Mouse (Mus musculus): ENCODE measurements at regions not wholly inside any gene's neighbourhood (a gene's known extent, or its start where the extent isn't known, plus 50 kb on each side); places are given as distances from the start of the nearest gene placed in this dataset.
"Not testable (repeated sequence)": the region's sequence is repeated elsewhere in the genome, so short reads cannot be mapped to it uniquely, and the experiment has no call there.

DNA sequence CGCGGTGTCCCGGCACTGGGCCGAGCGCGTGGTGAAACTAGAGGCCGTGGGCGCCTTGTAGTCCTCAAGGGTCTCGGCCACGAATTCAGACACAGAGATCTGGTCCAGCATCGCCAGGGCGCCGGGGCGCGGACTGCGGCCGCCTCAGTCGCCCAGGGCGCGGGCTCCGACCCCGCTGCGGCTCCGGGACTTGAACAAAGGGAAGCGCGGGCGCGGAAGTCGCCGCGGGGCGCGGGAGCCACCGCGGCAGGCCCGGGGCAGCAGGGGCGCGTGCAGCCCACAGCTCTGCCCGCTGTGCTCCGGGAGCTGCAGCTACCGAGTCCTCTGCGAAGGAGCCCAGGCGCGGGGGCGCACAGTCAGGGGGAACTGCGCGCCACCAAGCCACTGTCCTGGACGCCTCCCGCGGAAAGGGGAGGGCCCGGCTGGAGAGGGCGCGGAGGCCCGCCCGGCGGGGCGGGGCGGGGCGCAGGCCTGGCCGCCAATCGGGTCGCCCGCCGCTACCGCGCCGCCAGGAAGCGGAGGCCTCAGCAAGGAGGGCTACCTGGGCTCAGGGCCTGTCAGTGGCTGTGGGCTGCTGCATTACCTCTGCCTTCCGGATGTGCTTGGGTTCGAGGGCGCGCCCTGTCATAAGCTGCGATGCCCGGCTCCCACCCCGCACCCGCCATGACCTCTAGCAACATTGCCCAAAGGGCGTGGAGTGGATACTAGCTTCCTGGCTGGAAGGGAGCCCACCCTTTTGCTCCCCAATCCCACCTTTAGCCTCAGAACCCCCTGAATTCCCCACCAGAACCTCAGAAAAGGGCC lies 155.2 kb upstream of the 9030624G23Rik start:
- H3K27ac ChIP-seq (replicated peaks; ENCODE audit: low read depth, low read length); H3K4me1 ChIP-seq (ENCODE audit: control insufficient read depth, insufficient read depth, insufficient read length, low read length): not testable (repeated sequence)
- peak overlapping the region; percentile 35 for H3K4me3 ChIP-seq (ENCODE audit: insufficient read depth, low read depth, low read length)

Data from brown adipose tissue, adult 24 weeks (tissue).